Mouse (Mus musculus): ENCODE results near the gene Arhgdia. TPM values are rescaled to one million over a fixed set of nuclear protein-coding genes. Genes with fewer than 3 reads are reported as not detected.
A peak's percentile ranks its signal among the peaks of the same experiment; 100 is the strongest.

The Arhgdia gene
- total and polyA plus RNA-seq, 2 experiments from 2014 or later = 297 to 425 TPM

GRCm38 (mm10) chr11:120555260-120555659 is 26.2 kb downstream of the Arhgdia start:
- ATAC-seq = no peak
- no peak overlapping the region for H3K9ac ChIP-seq (replicated peaks; ENCODE audit: low read length)
- H3K27ac ChIP-seq = no peak overlapping the region
- no peak overlapping the region for H3K4me3 ChIP-seq (ENCODE audit: low read length)
- H3K9me3 ChIP-seq (ENCODE audit: low read length) = no peaks in the 10 kb centered on the region
- no peak for TF ChIP-seq CTCF (IDR thresholded peaks at IDR 0.05; ENCODE audit: low read depth)
- H3K4me1 ChIP-seq (ENCODE audit: insufficient read depth, low read length) = 0 out of 2 replicates have a peak, but pooled peaks cover 2% of the 10 kb centered on the region
- no peak overlapping the region for H3K4me2 ChIP-seq (ENCODE audit: low read depth, low read length)
- no peaks in the 10 kb centered on the region for H3K27me3 ChIP-seq (ENCODE audit: insufficient read depth, low read length)
- no peak for DNase-seq (ENCODE audit: low spot score)
- peaks cover 10% of the 10 kb centered on the region; the same call in 1 of the 2 replicates for H3K36me3 ChIP-seq (ENCODE audit: insufficient read depth, low read length)
- WGBS = 82% methylated on average over 2 of the region's 2 CpGs

GRCm38 (mm10) chr11:120554834-120555233 is 26.6 kb downstream of the Arhgdia start:
- Histone ChIP-seq H3K27me3 (ENCODE audit: insufficient read depth, low read length) (no peaks in the 10 kb centered on the region), H3K9me3 (ENCODE audit: low read length) (no peaks in the 10 kb centered on the region), H3K4me2 (ENCODE audit: low read depth, low read length) (no peak overlapping the region), H3K4me3 (ENCODE audit: low read length) (no peak overlapping the region), H3K36me3 (ENCODE audit: insufficient read depth, low read length) (peaks cover 8% of the 10 kb centered on the region; the same call in 1 of the 2 replicates), H3K9ac (replicated peaks; ENCODE audit: low read length) (no peak overlapping the region), H3K4me1 (ENCODE audit: insufficient read depth, low read length) (peaks cover 5% of the 10 kb centered on the region; the same call in 1 of the 2 replicates), H3K27ac (no peak overlapping the region)
- 78% methylated on average over 7 of the region's 7 CpGs for WGBS
- ATAC-seq (no peak), DNase-seq (ENCODE audit: low spot score) (no peak)
- TF ChIP-seq CTCF (IDR thresholded peaks at IDR 0.05; ENCODE audit: low read depth) = no peak

GRCm38 (mm10) chr11:120552736-120553135 is 28.7 kb downstream of the Arhgdia start:
- DNase-seq (ENCODE audit: low spot score) = no peak
- Histone ChIP-seq H3K4me3 (ENCODE audit: low read length) (no peak overlapping the region), H3K4me1 (ENCODE audit: insufficient read depth, low read length) (peaks cover 16% of the 10 kb centered on the region), H3K27ac (no peak overlapping the region), H3K36me3 (ENCODE audit: insufficient read depth, low read length) (no peaks in the 10 kb centered on the region), H3K27me3 (ENCODE audit: insufficient read depth, low read length) (no peaks in the 10 kb centered on the region), H3K9me3 (ENCODE audit: low read length) (no peaks in the 10 kb centered on the region), H3K9ac (replicated peaks; ENCODE audit: low read length) (no peak overlapping the region), H3K4me2 (ENCODE audit: low read depth, low read length) (no peak overlapping the region)
- TF ChIP-seq CTCF (IDR thresholded peaks at IDR 0.05; ENCODE audit: low read depth) = no peak
- WGBS = 59% methylated on average over 5 of the region's 5 CpGs
- ATAC-seq = no peak

- TF ChIP-seq CTCF (IDR thresholded peaks at IDR 0.05; ENCODE audit: low read depth) = no peak
- DNase-seq (ENCODE audit: low spot score) = no peak
- peak within 1 kb of the TSS; percentile 92 for H3K9ac ChIP-seq (replicated peaks; ENCODE audit: low read length)
- peak within 1 kb of the TSS; percentile 84 for H3K27ac ChIP-seq
- no peaks in the 10 kb centered on the region for H3K9me3 ChIP-seq (ENCODE audit: low read length)
- H3K4me3 ChIP-seq (ENCODE audit: low read length) = peak within 1 kb of the TSS; percentile 74
- WGBS = 95% methylated on average over 28 of the region's 28 CpGs
- H3K4me2 ChIP-seq (ENCODE audit: low read depth, low read length) = peak within 1 kb of the TSS; percentile 86
- H3K36me3 ChIP-seq (ENCODE audit: insufficient read depth, low read length) = no peaks in the 10 kb centered on the region
- no peak for ATAC-seq
- H3K27me3 ChIP-seq (ENCODE audit: insufficient read depth, low read length) = no peaks in the 10 kb centered on the region
- H3K4me1 ChIP-seq (ENCODE audit: insufficient read depth, low read length) = peaks cover 16% of the 10 kb centered on the region
Observed at GRCm38 (mm10) chr11:120550810-120551440, 30.5 kb downstream of the Arhgdia start, which contains the start of gene Ppp1r27. Ppp1r27 (minus strand) TSS chr11:120551132.

- H3K4me1 ChIP-seq (ENCODE audit: insufficient read depth, low read length) = peaks cover 16% of the 10 kb centered on the region
- H3K27ac ChIP-seq = peak overlapping the region; percentile 84
- H3K9ac ChIP-seq (replicated peaks; ENCODE audit: low read length) = peak overlapping the region; percentile 92
- ATAC-seq = peak; percentile 36; the same call in 1 of the 2 replicates
- no peak for DNase-seq (ENCODE audit: low spot score)
- H3K27me3 ChIP-seq (ENCODE audit: insufficient read depth, low read length) = no peaks in the 10 kb centered on the region
- peak overlapping the region; percentile 86 for H3K4me2 ChIP-seq (ENCODE audit: low read depth, low read length)
- no peak for TF ChIP-seq CTCF (IDR thresholded peaks at IDR 0.05; ENCODE audit: low read depth)
- H3K9me3 ChIP-seq (ENCODE audit: low read length) = no peaks in the 10 kb centered on the region
- peak overlapping the region; percentile 74 for H3K4me3 ChIP-seq (ENCODE audit: low read length)
- 72% methylated on average over 11 of the region's 11 CpGs for WGBS
- H3K36me3 ChIP-seq (ENCODE audit: insufficient read depth, low read length) = no peaks in the 10 kb centered on the region
Observed at GRCm38 (mm10) chr11:120549986-120550809, 31.2 kb downstream of the Arhgdia start.

GRCm38 (mm10) chr11:120549168-120549945 is 32.1 kb downstream of the Arhgdia start, which contains the start of gene Mcrip1:
Mcrip1 (minus strand) TSS chr11:120549727.
- Histone ChIP-seq H3K27me3 (ENCODE audit: insufficient read depth, low read length) (no peaks in the 10 kb centered on the region), H3K27ac (peak within 1 kb of the TSS; percentile 84), H3K9me3 (ENCODE audit: low read length) (no peaks in the 10 kb centered on the region), H3K9ac (replicated peaks; ENCODE audit: low read length) (peak within 1 kb of the TSS; percentile 92), H3K4me1 (ENCODE audit: insufficient read depth, low read length) (peaks cover 16% of the 10 kb centered on the region), H3K4me2 (ENCODE audit: low read depth, low read length) (peak within 1 kb of the TSS; percentile 86), H3K4me3 (ENCODE audit: low read length) (peak within 1 kb of the TSS; percentile 74), H3K36me3 (ENCODE audit: insufficient read depth, low read length) (peaks cover 4% of the 10 kb centered on the region; the same call in 1 of the 2 replicates)
- whole genome bisulfite sequencing = 2% methylated on average over 65 of the region's 87 CpGs
- peak; percentile 92 for ATAC-seq
- DNase-seq (ENCODE audit: low spot score) = peak; percentile 96
- no peak for TF ChIP-seq CTCF (IDR thresholded peaks at IDR 0.05; ENCODE audit: low read depth)

All from hindbrain, postnatal 0 days (tissue).